Mouse (Mus musculus): ENCODE results near the gene Gpt2.

- TF ChIP-seq POLR2A (IDR thresholded peaks at IDR 0.05; ENCODE audit: borderline replicate concordance, low read depth, low read length) (no peak), CTCF (IDR thresholded peaks at IDR 0.05; ENCODE audit: low read depth, low read length) (no peak)
Measured at GRCm38 (mm10) chr8:85464316-85464715, 28.1 kb upstream of the Gpt2 start.

All from bone marrow macrophage, adult 2 months (primary cell).